Mouse (Mus musculus): ENCODE measurements around the gene Slc6a1.

GRCm38 (mm10) chr6:114273997-114274728 lies 8.3 kb upstream of the Slc6a1 start:
- TF ChIP-seq CTCF (conservative IDR thresholded peaks at IDR 0.05; ENCODE audit: low read length) (no peak), POU5F1 (IDR thresholded peaks at IDR 0.05; ENCODE audit: borderline replicate concordance, low read length) (no peak), NANOG (IDR thresholded peaks at IDR 0.05; ENCODE audit: borderline replicate concordance, low read length) (no peak)
